Mouse (Mus musculus): ENCODE measurements around the gene Lrp11.

Gene Lrp11

GRCm38 (mm10) chr10:7623861-7624518 is 34.4 kb downstream of the Lrp11 start:
- no peak for DNase-seq

- DNase-seq = no peak
These were observed 39.5 kb downstream of the Lrp11 start for GRCm38 (mm10) chr10:7629092-7629491.

- no peak for DNase-seq
These were observed 40.7 kb downstream of the Lrp11 start for GRCm38 (mm10) chr10:7630286-7630685.

GRCm38 (mm10) chr10:7630951-7631720 is 41.5 kb downstream of the Lrp11 start:
- no peak for DNase-seq

GRCm38 (mm10) chr10:7640366-7640765 is 50.8 kb downstream of the Lrp11 start:
- DNase-seq = no peak

- DNase-seq = no peak
These were observed 56.3 kb downstream of the Lrp11 start for GRCm38 (mm10) chr10:7645911-7646310.

- no peak for DNase-seq
These were observed 59.5 kb downstream of the Lrp11 start for GRCm38 (mm10) chr10:7649059-7649458.

- no peak for DNase-seq
These were observed 61.5 kb downstream of the Lrp11 start for GRCm38 (mm10) chr10:7651057-7651456.

GRCm38 (mm10) chr10:7662471-7663141 is 73.0 kb downstream of the Lrp11 start:
- no peak for DNase-seq

- DNase-seq = peak; percentile 94
These were observed 73.8 kb downstream of the Lrp11 start for GRCm38 (mm10) chr10:7663159-7664026.

GRCm38 (mm10) chr10:7664027-7664526 is 74.5 kb downstream of the Lrp11 start:
- no peak for DNase-seq

GRCm38 (mm10) chr10:7664889-7665288 is 75.3 kb downstream of the Lrp11 start:
- no peak for DNase-seq

- DNase-seq = peak; percentile 92
These were observed 77.8 kb downstream of the Lrp11 start, which contains the start of gene Nup43 for GRCm38 (mm10) chr10:7667342-7667802. Gene Nup43, plus strand, starts transcription at chr10:7667503.

- no peak for DNase-seq
These were observed 84.1 kb downstream of the Lrp11 start for GRCm38 (mm10) chr10:7673673-7674072.
